Mouse (Mus musculus) splenic B cell, adult 2 months (primary cell): Measurements from ENCODE around the gene Gm20388.

Experiments
- DNase-seq: peaks from one replicate; pipeline ENCODE4 v3.0.0-alpha.2; 2011; ENCODE audit warnings: low read depth, low spot score
- H3K27me3 ChIP-seq: 2 replicates; pipeline ENCODE4 v1.6.1; 2012; ENCODE audit warnings: mild to moderate bottlenecking, low read length, moderate library complexity, mixed read lengths; ENCODE audit not compliant: control insufficient read depth, poor library complexity, insufficient read depth, severe bottlenecking
- H3K36me3 ChIP-seq: 2 replicates; pipeline ENCODE4 v1.6.1; 2012; ENCODE audit warnings: mild to moderate bottlenecking, low read length, moderate library complexity, mixed read lengths; ENCODE audit not compliant: control insufficient read depth, poor library complexity, insufficient read depth, severe bottlenecking

Gene Gm20388

GRCm38 (mm10) chr8:120000461-120000860 is 89.8 kb downstream of the Gm20388 start:
- no peak for DNase-seq
- H3K36me3 ChIP-seq = no peaks in the 10 kb centered on the region
- no peaks in the 10 kb centered on the region for H3K27me3 ChIP-seq

GRCm38 (mm10) chr8:120001712-120002111 is 91.1 kb downstream of the Gm20388 start:
- DNase-seq = no peak
- Histone ChIP-seq H3K36me3 (no peaks in the 10 kb centered on the region), H3K27me3 (no peaks in the 10 kb centered on the region)

- no peaks in the 10 kb centered on the region for H3K36me3 ChIP-seq
- no peaks in the 10 kb centered on the region for H3K27me3 ChIP-seq
- no peak for DNase-seq
Measured at GRCm38 (mm10) chr8:120002348-120002747, 91.7 kb downstream of the Gm20388 start.

DNA sequence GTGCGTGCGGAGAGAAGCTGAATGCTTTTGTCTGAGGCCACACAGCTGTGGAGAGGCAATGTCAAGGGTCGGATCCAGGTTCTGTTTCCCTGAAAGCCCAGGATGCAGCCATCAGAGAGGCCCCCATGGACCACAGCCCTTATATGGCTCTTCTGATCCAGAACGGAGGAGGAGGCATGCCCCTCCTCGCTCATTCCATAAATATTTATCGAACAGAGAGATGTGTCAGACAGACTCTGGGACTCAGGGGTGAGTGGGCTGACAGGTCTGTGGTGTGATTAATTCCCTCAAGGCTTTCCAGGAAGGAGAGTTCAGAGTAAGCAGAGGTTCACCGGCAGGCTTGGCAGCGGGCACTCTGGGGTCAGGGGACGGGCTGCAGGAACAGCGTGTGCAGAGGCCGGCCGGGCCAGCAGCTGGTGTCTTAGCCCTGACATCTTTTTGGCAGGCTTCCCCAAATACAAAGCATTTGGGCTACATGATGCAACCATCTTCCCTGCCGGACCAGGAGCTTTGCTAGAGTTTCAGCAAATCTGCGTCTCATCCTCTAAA is 93.6 kb downstream of the Gm20388 start:
- H3K27me3 ChIP-seq = no peaks in the 10 kb centered on the region
- no peaks in the 10 kb centered on the region for H3K36me3 ChIP-seq
- no peak for DNase-seq

- no peaks in the 10 kb centered on the region for H3K27me3 ChIP-seq
- no peaks in the 10 kb centered on the region for H3K36me3 ChIP-seq
- no peak for DNase-seq
Measured at GRCm38 (mm10) chr8:120004705-120005381, 94.2 kb downstream of the Gm20388 start.

DNA sequence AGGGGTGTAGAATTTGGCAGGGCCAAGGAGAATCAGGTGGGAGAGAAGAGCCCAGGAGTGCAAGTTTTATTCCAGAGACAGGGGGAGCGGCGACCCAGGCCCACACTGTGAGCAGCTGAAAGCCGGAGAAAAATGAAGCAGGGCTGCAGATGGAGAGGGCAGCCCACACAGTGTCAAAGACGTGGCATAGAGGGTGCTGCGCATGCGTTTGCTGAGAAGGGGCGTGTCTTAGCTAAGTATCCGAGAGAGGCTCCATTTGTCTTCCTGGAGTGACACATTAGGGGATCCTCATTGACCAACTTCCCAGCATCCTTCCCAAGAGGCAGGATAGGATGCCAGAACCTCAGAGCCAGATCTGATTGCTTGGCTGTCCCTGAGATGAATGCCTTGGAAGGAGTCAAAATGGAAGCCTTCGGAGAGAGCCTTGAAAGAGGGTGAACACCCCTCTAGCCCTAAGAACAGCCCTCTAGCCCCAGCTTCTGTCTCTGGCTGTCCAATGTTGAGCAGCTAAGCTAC is 96.1 kb downstream of the Gm20388 start:
- Histone ChIP-seq H3K36me3 (no peaks in the 10 kb centered on the region), H3K27me3 (no peaks in the 10 kb centered on the region)
- no peak for DNase-seq

- Histone ChIP-seq H3K27me3 (no peaks in the 10 kb centered on the region), H3K36me3 (no peaks in the 10 kb centered on the region)
- DNase-seq = no peak
Measured at GRCm38 (mm10) chr8:120007178-120007577, 96.5 kb downstream of the Gm20388 start.

DNA sequence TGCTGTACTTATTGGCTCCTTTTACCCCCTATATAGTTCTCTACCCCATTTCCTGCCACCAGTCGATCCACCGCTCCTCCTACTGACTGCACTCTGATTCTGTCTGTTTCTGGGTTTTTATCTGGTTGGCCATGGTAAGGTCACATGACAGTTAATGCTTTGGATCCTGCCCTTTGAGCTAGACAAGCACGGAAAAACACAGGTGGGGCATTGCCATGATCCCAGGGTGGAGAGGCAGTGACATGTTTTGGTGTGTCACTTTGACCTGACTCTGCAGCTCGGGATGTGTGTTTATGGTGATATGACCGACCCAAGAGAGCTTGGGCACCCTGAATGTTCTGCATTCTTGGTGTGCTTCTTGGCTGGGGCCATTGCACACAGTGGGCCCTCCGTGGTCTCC is 98.6 kb downstream of the Gm20388 start:
- Histone ChIP-seq H3K36me3 (no peaks in the 10 kb centered on the region), H3K27me3 (no peaks in the 10 kb centered on the region)
- DNase-seq = no peak

- no peak for DNase-seq
- Histone ChIP-seq H3K36me3 (no peaks in the 10 kb centered on the region), H3K27me3 (no peaks in the 10 kb centered on the region)
Measured at GRCm38 (mm10) chr8:120012491-120012890, 101.8 kb downstream of the Gm20388 start.

DNA sequence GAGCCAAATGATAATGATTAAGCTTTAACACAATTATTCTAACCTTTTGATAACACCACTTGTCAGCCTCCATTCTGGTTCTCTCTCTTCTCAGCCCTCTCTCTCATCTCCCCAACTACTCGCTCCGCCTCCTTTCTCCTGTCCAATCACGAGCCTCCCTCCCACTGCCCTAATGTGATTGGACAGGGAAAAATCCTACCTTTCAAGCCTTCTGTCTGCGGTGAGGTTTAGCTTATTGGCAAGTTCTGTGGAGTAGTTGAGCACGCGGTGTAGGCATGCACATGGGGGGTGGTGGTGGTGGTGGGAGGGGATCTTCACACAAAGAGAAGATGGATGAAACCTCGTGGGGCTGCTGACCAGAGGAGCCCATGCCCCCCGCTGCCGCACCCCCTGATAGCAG is 102.3 kb downstream of the Gm20388 start:
- DNase-seq = no peak
- H3K36me3 ChIP-seq = no peaks in the 10 kb centered on the region
- no peaks in the 10 kb centered on the region for H3K27me3 ChIP-seq

- H3K36me3 ChIP-seq = no peaks in the 10 kb centered on the region
Measured at GRCm38 (mm10) chr8:120014267-120015023, 103.8 kb downstream of the Gm20388 start.

GRCm38 (mm10) chr8:120015916-120016315 is 105.3 kb downstream of the Gm20388 start:
- no peaks in the 10 kb centered on the region for H3K36me3 ChIP-seq
- DNase-seq = no peak

More at GRCm38 (mm10) chr8:120014267-120015023, 103.8 kb downstream of the Gm20388 start:
- DNase-seq = no peak
- no peaks in the 10 kb centered on the region for H3K27me3 ChIP-seq

GRCm38 (mm10) chr8:120016424-120016823 is 105.8 kb downstream of the Gm20388 start:
- Histone ChIP-seq H3K27me3 (no peaks in the 10 kb centered on the region), H3K36me3 (no peaks in the 10 kb centered on the region)
- DNase-seq = peak; percentile 5

More at GRCm38 (mm10) chr8:120015916-120016315, 105.3 kb downstream of the Gm20388 start:
- no peaks in the 10 kb centered on the region for H3K27me3 ChIP-seq

- H3K36me3 ChIP-seq = no peaks in the 10 kb centered on the region
- DNase-seq = no peak
- no peaks in the 10 kb centered on the region for H3K27me3 ChIP-seq
Measured at GRCm38 (mm10) chr8:120017349-120017748, 106.7 kb downstream of the Gm20388 start.

GRCm38 (mm10) chr8:120017786-120018185 is 107.1 kb downstream of the Gm20388 start:
- no peaks in the 10 kb centered on the region for H3K27me3 ChIP-seq
- no peak for DNase-seq
- no peaks in the 10 kb centered on the region for H3K36me3 ChIP-seq
